Mouse (Mus musculus) lung, postnatal 0 days (tissue): ENCODE measurements around the gene Gm27029.

Source experiments
- CTCF ChIP-seq: IDR thresholded peaks from 2 replicates; pipeline ENCODE4 v1.5.1; 2016; ENCODE audit warnings: antibody characterized with exemption, mild to moderate bottlenecking
- EP300 ChIP-seq: IDR thresholded peaks from 2 replicates; pipeline ENCODE4 v1.6.1; 2016; ENCODE audit warnings: antibody characterized with exemption, mild to moderate bottlenecking, control low read depth

DNA sequence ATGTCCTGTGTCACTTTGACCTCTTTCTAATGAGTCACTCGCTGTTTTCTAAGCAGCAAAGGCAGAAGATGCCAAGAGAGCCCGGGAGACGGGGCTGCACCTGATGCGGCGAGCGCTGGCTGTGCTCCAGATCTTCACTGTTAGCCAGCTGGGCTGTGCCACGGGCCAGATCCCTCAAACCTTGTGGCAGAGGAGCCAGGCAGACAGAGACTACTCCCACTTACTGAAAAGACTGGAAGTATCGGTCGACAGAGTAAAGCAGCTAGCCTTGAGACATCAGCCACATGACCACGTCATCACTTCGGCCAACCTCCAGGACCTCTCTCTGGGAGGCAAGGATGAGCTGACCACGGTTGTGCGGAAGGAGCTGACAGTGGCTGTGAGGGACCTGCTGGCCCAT lies 8.8 kb upstream of the Gm27029 start:
- TF ChIP-seq CTCF, result no peak
- no peak for TF ChIP-seq EP300
